Mouse (Mus musculus) neural tube, postnatal 0 days (tissue): ENCODE measurements around the gene Haspin. TPM values are rescaled to one million over a fixed set of nuclear protein-coding genes. Genes with fewer than 3 reads are reported as not detected.

ENCODE experiments used
- polyA plus RNA-seq: library from polyadenylated mRNA; unstranded; fragments of >200 nt; fragmentation: Nextera tagmentation; extraction: Ambion mirVana; gene quantifications from 2 replicates; pipeline ENCODE4 v1.2.1, GENCODE M21; 2015

Haspin gene
- polyA plus RNA-seq: 1.5 and 1.6 TPM in 2 replicates

GRCm38 (mm10) chr11:73137591-73138501 is at the start of gene Haspin:
Gene Haspin (minus strand): TSS chr11:73138294.

GRCm38 (mm10) chr11:73176608-73177508 is 38.8 kb upstream of the Haspin start, which contains the start of the genes Emc6 and Tax1bp3:
Gene Emc6 (minus strand): TSS chr11:73177037.
Gene Tax1bp3 (plus strand): TSS chr11:73177083.

GRCm38 (mm10) chr11:73159957-73160810 is 22.1 kb upstream of the Haspin start, which contains the start of gene P2rx5:
Gene P2rx5 (plus strand): TSS chr11:73160421.

GRCm38 (mm10) chr11:73090283-73090682 is 47.8 kb downstream of the Haspin start, which contains the start of gene Itgae:
Gene Itgae (plus strand): TSS chr11:73090583.

Other genes with a start within 250 kb of the Haspin start
- gene Atp2a3, start 177.1 kb downstream of the Haspin start, polyA plus RNA-seq: 2.1 and 2.3 TPM in 2 replicates
- 0.20 and 0.26 TPM in 2 replicates for gene P2rx1, start 139.2 kb downstream of the Haspin start, polyA plus RNA-seq
- gene Camkk1, start 119.3 kb downstream of the Haspin start, polyA plus RNA-seq: 28.1 and 31.8 TPM in 2 replicates
- gene Ncbp3, start 90.5 kb downstream of the Haspin start, polyA plus RNA-seq: 5.9 and 6.1 TPM in 2 replicates
- gene Itgae, start 47.7 kb downstream of the Haspin start, polyA plus RNA-seq: 0.32 TPM in 2 replicates
- gene P2rx5, start 22.1 kb upstream of the Haspin start, polyA plus RNA-seq: 1.7 and 2.3 TPM in 2 replicates
- 180 and 197 TPM in 2 replicates for gene Emc6, start 38.7 kb upstream of the Haspin start, polyA plus RNA-seq
- 91.8 and 99.0 TPM in 2 replicates for gene Tax1bp3, start 38.8 kb upstream of the Haspin start, polyA plus RNA-seq
- gene Ctns, start 60.7 kb upstream of the Haspin start, polyA plus RNA-seq: 13.8 and 17.1 TPM in 2 replicates
- gene Shpk, start 61.2 kb upstream of the Haspin start, polyA plus RNA-seq: 3.6 and 4.3 TPM in 2 replicates
- 0.27 and 0.59 TPM in 2 replicates for gene Trpv1, start 96.0 kb upstream of the Haspin start, polyA plus RNA-seq
- 0.35 and 0.36 TPM in 2 replicates for gene Trpv3, start 129.1 kb upstream of the Haspin start, polyA plus RNA-seq
- 10.9 and 13.3 TPM in 2 replicates for gene Aspa, start 191.3 kb upstream of the Haspin start, polyA plus RNA-seq
- gene Gm49340, start 191.4 kb upstream of the Haspin start, polyA plus RNA-seq: 0.08 TPM in 1 of 2 replicates, not detected in the other
- gene Spata22, start 191.4 kb upstream of the Haspin start, polyA plus RNA-seq: 0.23 and 0.28 TPM in 2 replicates
- 0.08 TPM in 1 of 2 replicates, not detected in the other for gene Olfr20, start 212.5 kb upstream of the Haspin start, polyA plus RNA-seq
- not detected in 2 replicates for gene Olfr376, start 233.0 kb upstream of the Haspin start, polyA plus RNA-seq